Mouse (Mus musculus) heart, embryonic 16.5 days (tissue): ENCODE measurements around the gene Cdkn2a. TPM values are rescaled to one million over a fixed set of nuclear protein-coding genes. Genes with fewer than 3 reads are reported as not detected.

Experiments used
- ATAC-seq: fragments of 200-750 bp; cut with Nextera tagmentation; replicated peaks from 2 replicates; pipeline ENCODE4 v1.8.0; 2017; ENCODE audit warnings: moderate number of reproducible peaks; ENCODE audit not compliant: insufficient read depth, low FRiP score; ENCODE audit errors: extremely low read depth
- H3K27ac ChIP-seq: fragments of 300-500 bp; sonication (generic); 2 replicates; pipeline ENCODE4 v1.5.1; 2014; ENCODE audit warnings: mild to moderate bottlenecking, low read length, control low read depth, moderate library complexity
- H3K27me3 ChIP-seq: fragments of 300-500 bp; sonication (generic); 2 replicates; pipeline ENCODE4 v1.6.1; 2014; ENCODE audit warnings: low read length, mixed read lengths; ENCODE audit not compliant: control insufficient read depth, insufficient read depth
- H3K36me3 ChIP-seq: fragments of 300-500 bp; sonication (generic); 2 replicates; pipeline ENCODE4 v1.6.1; 2014; ENCODE audit not compliant: control insufficient read depth, insufficient read depth
- H3K4me1 ChIP-seq: fragments of 300-500 bp; sonication (generic); 2 replicates; pipeline ENCODE4 v1.6.1; 2014; ENCODE audit warnings: low read length, mixed read lengths; ENCODE audit not compliant: control insufficient read depth, insufficient read depth
- H3K4me2 ChIP-seq: fragments of 300-500 bp; sonication (generic); 2 replicates; pipeline ENCODE4 v1.6.1; 2014; ENCODE audit warnings: low read depth, mild to moderate bottlenecking, control low read depth, low read length
- H3K4me3 ChIP-seq: fragments of 300-500 bp; sonication (generic); 2 replicates; pipeline ENCODE4 v1.5.1; 2014; ENCODE audit warnings: mild to moderate bottlenecking, control low read depth, low read length
- H3K9ac ChIP-seq: fragments of 300-500 bp; sonication (generic); 2 replicates; pipeline ENCODE4 v1.6.1; 2014; ENCODE audit warnings: low read length, control low read depth
- H3K9me3 ChIP-seq: fragments of 300-500 bp; sonication (generic); replicated peaks from 2 replicates; pipeline ENCODE4 v1.6.1; 2016; ENCODE audit warnings: low read length; ENCODE audit not compliant: control insufficient read depth
- WGBS: fragments of 180-500 bp; shearing (Covaris S2); extraction: QIAGEN DNeasy Blood & Tissue Kit; methylation state at CpG from one replicate; pipeline ENCODE4 v1.1.7; 2014; 5-methylcytosine and 5-hydroxymethylcytosine counted together
- polyA plus RNA-seq: library from polyadenylated mRNA; unstranded; fragments of >200 nt; fragmentation: Nextera tagmentation; extraction: Ambion mirVana; gene quantifications from 2 replicates; pipeline ENCODE4 v1.2.1, GENCODE M21; 2015

Gene Cdkn2a
- polyA plus RNA-seq, 1 experiment from 2014 or later: not detected

DNA sequence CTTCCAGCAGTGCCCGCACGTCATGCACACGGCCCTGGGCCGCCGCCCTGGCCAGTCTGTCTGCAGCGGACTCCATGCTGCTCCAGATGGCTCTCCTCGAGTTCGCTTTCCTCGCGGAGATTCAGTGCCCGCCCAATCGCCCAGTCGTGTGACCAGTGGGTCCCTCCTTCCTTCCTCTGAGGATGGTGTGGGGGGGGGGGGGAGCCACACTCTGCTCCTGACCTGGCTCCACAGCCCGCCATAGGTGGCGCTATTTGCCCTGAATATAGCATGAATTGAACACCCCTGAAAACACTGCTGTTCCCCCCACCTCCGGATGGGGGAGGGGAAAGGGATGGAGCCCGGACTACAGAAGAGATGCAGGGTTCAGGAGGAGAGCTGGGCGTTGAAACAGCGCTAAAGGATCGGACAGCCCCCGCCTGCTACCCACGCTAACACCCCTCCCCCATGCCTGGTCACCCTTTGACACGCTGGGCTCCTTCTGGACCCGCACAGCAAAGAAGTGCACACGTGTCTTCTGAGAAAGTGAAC, 12.4 kb downstream of the Cdkn2a start:
- H3K9me3 ChIP-seq: 0 out of 2 replicates have a peak, but pooled peaks cover 2% of the 10 kb centered on the region
- 0% methylated on average over 25 of the region's 25 CpGs for WGBS
- H3K4me1 ChIP-seq: peaks cover 5% of the 10 kb centered on the region
- H3K9ac ChIP-seq: no peak overlapping the region
- H3K4me3 ChIP-seq: peak overlapping the region; percentile 22; the same call in 1 of the 2 replicates
- no peak; the same call in 1 of the 2 replicates for ATAC-seq
- no peaks in the 10 kb centered on the region for H3K36me3 ChIP-seq
- peaks cover 69% of the 10 kb centered on the region for H3K27me3 ChIP-seq
- H3K27ac ChIP-seq: no peak overlapping the region
- H3K4me2 ChIP-seq: peak overlapping the region; percentile 38

DNA sequence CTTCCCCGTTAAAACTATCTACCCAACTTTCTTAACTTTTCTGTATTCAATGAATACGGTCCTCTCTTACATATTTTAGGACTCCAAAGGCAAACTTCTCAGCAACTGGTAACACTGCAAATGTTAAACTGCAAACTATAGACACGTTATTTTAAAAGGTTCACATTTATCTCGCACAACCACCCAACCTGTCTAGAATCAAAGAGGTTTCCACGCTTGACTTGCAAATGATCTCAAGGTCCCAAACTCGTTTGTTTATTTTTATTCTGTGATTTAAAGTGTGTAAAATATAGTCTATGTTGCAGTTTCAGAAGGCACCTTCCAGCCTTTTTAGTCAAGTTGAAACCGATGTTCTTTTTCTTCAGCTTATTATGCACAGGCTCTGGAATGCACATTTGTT, 13.2 kb downstream of the Cdkn2a start:
- Histone ChIP-seq H3K9me3 (0 out of 2 replicates have a peak, but pooled peaks cover 2% of the 10 kb centered on the region), H3K4me3 (no peak overlapping the region), H3K4me1 (peaks cover 5% of the 10 kb centered on the region), H3K9ac (no peak overlapping the region), H3K27me3 (peaks cover 69% of the 10 kb centered on the region), H3K36me3 (no peaks in the 10 kb centered on the region), H3K4me2 (no peak overlapping the region), H3K27ac (no peak overlapping the region)
- no peak for ATAC-seq
- 3% methylated on average over 7 of the region's 7 CpGs for WGBS

DNA sequence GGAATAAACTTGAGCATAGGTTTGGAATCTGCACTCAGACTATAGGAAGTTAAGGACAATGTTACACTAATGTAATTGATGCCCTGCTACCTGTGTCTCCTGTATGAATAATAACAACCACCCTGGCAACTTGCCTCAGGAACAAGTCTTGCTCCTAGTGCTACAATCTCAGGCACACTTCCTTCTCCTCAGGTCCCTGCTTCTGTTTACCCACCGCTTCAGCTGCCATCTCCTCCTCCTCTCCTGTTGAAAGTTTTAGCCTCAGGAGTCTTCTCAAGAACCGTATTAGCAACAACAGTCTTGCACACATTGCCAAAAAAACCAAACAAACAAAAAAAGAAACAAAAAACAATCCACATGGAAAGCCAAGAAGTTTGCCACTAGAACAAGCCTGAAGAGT, 14.8 kb downstream of the Cdkn2a start:
- no peak overlapping the region for H3K4me3 ChIP-seq
- H3K9me3 ChIP-seq: no peaks in the 10 kb centered on the region
- 2% methylated on average over 2 of the region's 2 CpGs for WGBS
- H3K36me3 ChIP-seq: no peaks in the 10 kb centered on the region
- peaks cover 78% of the 10 kb centered on the region for H3K27me3 ChIP-seq
- no peak overlapping the region for H3K4me2 ChIP-seq
- ATAC-seq: no peak
- no peak overlapping the region for H3K9ac ChIP-seq
- H3K4me1 ChIP-seq: peaks cover 5% of the 10 kb centered on the region
- H3K27ac ChIP-seq: no peak overlapping the region

DNA sequence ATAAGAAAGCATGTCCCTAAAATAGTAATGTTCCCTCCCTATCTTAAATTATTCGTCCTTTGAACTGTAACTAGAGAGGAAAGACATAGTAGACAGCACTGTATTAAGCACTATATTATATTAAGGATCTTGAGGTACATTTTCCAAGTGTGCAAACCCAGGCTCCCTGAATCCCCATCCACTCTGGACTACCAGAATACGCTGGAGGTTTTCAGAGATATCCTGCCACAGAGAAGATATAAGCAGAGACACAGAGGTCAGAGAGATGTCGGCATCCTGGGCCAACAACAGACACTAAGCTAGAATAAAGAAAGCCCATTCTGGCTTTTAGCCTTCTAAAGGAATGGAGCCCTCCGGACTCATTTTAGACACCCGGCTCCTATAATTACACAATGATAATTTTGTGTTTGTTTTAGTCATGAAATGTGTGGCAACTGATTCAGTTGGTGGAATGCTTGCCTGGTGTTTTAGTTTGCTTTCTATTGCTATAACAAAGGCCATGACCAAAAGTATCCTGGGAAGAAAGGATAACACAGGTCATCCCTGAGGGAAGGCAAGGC, 17.0 kb downstream of the Cdkn2a start:
- Histone ChIP-seq H3K36me3 (no peaks in the 10 kb centered on the region), H3K9ac (no peak overlapping the region), H3K4me1 (peaks cover 7% of the 10 kb centered on the region), H3K4me2 (no peak overlapping the region), H3K27me3 (peaks cover 84% of the 10 kb centered on the region), H3K27ac (no peak overlapping the region), H3K4me3 (no peak overlapping the region), H3K9me3 (no peaks in the 10 kb centered on the region)
- 7% methylated on average over 5 of the region's 5 CpGs for WGBS
- no peak for ATAC-seq

DNA sequence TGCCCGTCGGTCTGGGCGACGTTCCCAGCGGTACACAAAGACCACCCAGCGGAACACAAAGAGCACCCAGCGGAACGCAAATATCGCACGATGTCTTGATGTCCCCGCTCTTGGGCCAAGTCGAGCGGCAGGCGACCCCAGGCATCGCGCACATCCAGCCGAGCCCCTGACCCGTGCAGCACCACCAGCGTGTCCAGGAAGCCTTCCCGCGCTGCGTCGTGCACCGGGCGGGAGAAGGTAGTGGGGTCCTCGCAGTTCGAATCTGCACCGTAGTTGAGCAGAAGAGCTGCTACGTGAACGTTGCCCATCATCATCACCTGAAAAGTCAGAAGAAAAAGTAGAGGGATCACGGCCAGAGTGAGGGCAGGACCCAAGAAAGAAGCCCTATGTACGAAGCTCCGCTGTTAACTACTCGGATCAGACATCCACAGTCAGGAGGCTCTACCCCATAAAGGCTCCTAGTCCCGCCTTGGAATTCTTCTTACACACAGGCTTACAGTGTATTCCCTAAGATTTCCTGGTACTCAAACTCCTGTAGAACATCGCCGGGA, 17.7 kb downstream of the Cdkn2a start:
- H3K4me2 ChIP-seq: no peak overlapping the region
- H3K27me3 ChIP-seq: peaks cover 84% of the 10 kb centered on the region
- ATAC-seq: no peak
- H3K36me3 ChIP-seq: no peaks in the 10 kb centered on the region
- H3K4me3 ChIP-seq: no peak overlapping the region
- WGBS: 1% methylated on average over 37 of the region's 37 CpGs
- H3K27ac ChIP-seq: no peak overlapping the region
- no peak overlapping the region for H3K9ac ChIP-seq
- no peaks in the 10 kb centered on the region for H3K9me3 ChIP-seq
- 0 out of 2 replicates have a peak, but pooled peaks cover 2% of the 10 kb centered on the region for H3K4me1 ChIP-seq

DNA sequence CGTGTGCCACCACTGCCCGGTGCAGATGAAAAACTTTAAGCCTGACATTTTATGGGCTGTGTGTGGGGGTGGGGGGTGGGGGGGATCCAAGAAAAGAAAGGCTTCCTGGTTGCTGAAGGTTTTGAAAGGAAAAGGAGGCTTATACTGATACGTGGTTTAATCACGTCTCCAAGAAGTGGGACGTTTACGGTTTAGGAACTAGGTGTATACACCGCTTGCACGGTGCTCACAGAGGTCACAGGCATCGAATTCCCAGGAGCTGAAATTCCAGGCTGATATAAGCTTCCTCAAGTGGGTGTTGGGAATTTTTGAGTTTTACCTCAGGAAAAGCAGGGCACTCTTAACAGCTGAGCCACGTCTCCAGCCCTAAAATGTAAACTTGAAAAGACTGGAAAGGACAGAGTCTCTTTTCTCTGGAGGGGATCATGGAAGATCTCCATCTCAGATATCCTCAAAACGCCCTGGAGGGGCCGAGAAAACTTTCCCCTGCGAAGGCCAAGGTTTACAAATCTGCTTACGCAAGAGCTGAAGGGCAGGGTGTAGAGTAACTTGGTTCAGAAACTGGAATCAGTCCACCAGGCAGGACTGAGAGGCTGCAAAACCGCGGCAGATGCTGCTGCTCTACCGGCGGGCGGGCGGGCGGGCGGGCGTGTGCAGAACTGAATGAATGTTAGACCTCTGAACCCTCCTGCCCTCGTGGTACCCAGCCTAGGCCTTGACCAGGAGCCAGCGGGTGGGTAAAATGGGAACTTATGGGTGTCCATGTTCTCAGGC, 18.5 kb downstream of the Cdkn2a start:
- Histone ChIP-seq H3K9ac (no peak overlapping the region), H3K27me3 (peaks cover 83% of the 10 kb centered on the region)

DNA sequence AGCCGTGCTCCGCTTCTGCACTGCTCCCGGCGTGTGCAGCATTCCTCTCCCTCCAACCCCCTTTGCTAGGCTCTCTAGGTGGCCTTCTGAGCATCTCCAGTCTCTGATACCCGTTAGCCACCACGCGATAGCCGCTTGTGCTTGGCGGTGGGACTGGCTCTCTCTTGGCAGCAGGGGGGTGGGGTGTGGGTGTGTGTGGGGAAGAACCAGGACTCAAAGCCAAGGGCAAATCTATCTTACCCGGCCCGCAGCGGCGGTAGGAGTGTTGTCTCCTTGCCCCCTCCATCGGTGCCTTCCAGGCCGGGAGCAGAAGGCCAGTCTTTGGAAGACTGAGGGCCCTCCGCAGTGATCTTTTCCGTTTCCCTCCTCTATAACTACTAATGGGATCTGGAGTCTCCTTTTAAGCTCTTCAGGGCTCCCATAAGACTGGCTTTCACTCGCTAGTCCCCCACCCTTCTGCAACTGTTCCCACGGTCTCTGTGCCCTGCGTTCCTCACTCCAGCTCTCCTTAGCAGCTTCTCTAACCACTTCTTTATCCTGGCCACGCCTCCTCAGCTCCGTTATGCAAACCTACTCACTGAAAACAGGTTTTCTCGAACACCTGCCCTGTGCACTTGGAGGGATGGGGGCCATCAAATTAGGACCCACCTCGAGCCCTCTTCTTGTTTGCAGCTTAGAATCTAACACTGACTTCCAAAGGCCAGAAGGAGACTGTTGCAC, 19.5 kb downstream of the Cdkn2a start:
- no peak overlapping the region for H3K27ac ChIP-seq
- H3K4me3 ChIP-seq: no peak overlapping the region
- H3K27me3 ChIP-seq: peaks cover 87% of the 10 kb centered on the region
- H3K9me3 ChIP-seq: no peaks in the 10 kb centered on the region
- no peak for ATAC-seq
- no peak overlapping the region for H3K4me2 ChIP-seq
- no peaks in the 10 kb centered on the region for H3K36me3 ChIP-seq
- no peak overlapping the region for H3K9ac ChIP-seq
- 1% methylated on average over 24 of the region's 24 CpGs for WGBS
- H3K4me1 ChIP-seq: 0 out of 2 replicates have a peak, but pooled peaks cover 2% of the 10 kb centered on the region

More for the DNA sequence above, 18.5 kb downstream of the Cdkn2a start:
- no peak for ATAC-seq
- H3K36me3 ChIP-seq: no peaks in the 10 kb centered on the region
- no peak overlapping the region for H3K4me3 ChIP-seq
- WGBS: 2% methylated on average over 25 of the region's 25 CpGs
- H3K4me1 ChIP-seq: 0 out of 2 replicates have a peak, but pooled peaks cover 2% of the 10 kb centered on the region
- no peaks in the 10 kb centered on the region for H3K9me3 ChIP-seq
- H3K4me2 ChIP-seq: no peak overlapping the region
- no peak overlapping the region for H3K27ac ChIP-seq

DNA sequence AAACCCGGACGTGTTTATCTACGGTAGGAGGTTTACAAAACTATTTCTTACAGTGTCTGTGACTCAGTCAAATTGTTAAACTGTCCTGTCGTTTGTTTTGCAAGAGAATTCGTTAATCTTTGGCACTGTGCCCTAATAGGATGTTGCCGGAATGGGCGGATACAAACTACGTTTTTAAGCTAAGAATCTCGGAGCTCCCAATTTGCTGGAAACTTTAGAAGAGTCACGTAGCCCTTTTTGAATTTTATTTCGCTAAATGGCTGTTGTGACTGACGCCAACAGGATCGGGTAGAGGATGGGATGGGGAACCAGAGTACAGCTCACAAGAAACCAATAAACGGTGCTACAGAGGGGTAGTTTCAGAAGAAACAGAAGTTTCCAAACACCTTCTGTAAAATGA, 20.4 kb downstream of the Cdkn2a start:
- H3K27me3 ChIP-seq: peaks cover 79% of the 10 kb centered on the region
- H3K27ac ChIP-seq: no peak overlapping the region
- H3K4me1 ChIP-seq: 0 out of 2 replicates have a peak, but pooled peaks cover 2% of the 10 kb centered on the region
- no peak overlapping the region for H3K4me3 ChIP-seq
- WGBS: 4% methylated on average over 14 of the region's 14 CpGs
- H3K9me3 ChIP-seq: no peaks in the 10 kb centered on the region
- no peak overlapping the region for H3K9ac ChIP-seq
- no peak for ATAC-seq
- no peak overlapping the region for H3K4me2 ChIP-seq
- H3K36me3 ChIP-seq: no peaks in the 10 kb centered on the region
